Mouse (Mus musculus) cortical plate, adult 2 months (tissue): ENCODE results near the gene Hnf1b.

Experiments
- CTCF ChIP-seq: fragments of 200-500 bp; IDR thresholded peaks from 2 replicates; pipeline ENCODE4 v1.5.1; 2011; ENCODE audit warnings: mild to moderate bottlenecking, control low read depth, low read length; ENCODE audit not compliant: insufficient read depth; ENCODE audit errors: extremely low read depth
- POLR2A ChIP-seq: fragments of 200-500 bp; IDR thresholded peaks from 2 replicates; pipeline ENCODE4 v1.6.1; 2011; ENCODE audit warnings: mild to moderate bottlenecking, low read length, control low read depth; ENCODE audit not compliant: insufficient read depth; ENCODE audit errors: extremely low read depth

- TF ChIP-seq CTCF (no peak), POLR2A (no peak)
These were observed 39.4 kb upstream of the Hnf1b start for GRCm38 (mm10) chr11:83810441-83810840.
